Mouse (Mus musculus) gastrocnemius, postnatal 14 days (tissue): Measurements from ENCODE around the gene Nkd2. TPM values are rescaled to one million over a fixed set of nuclear protein-coding genes. Genes with fewer than 3 reads are reported as not detected.
A peak's percentile ranks its signal among the peaks of the same experiment; 100 is the strongest.

Experiments
- DNase-seq: peaks from one replicate; pipeline ENCODE4 v3.0.0; 2021; ENCODE audit warnings: mixed read lengths
- intact Hi-C: fragments of 180-260 bp; cut with DNase I; formaldehyde crosslinking; loops from one replicate; pipeline ENCODE4 v1.15.1; 2025; ENCODE audit warnings: low total_unique reads
- total RNA-seq, 2 experiments: library from RNA; stranded (reverse); gene quantifications; 2 replicates each; pipeline ENCODE4 v1.2.3; 2021

Gene Nkd2
- total RNA-seq, 2 experiments from 2014 or later, result 1.6 to 2.2 TPM

GRCm38 (mm10) chr13:73822187-73822800, 25.1 kb downstream of the Nkd2 start:
- intact Hi-C loops, result loop anchor here (2.0 kb wide), 1 partner anchor 105 kb away; no protein-coding TSS in a partner anchor
- DNase-seq, result peak; percentile 54

GRCm38 (mm10) chr13:73821251-73821650, 26.2 kb downstream of the Nkd2 start:
- intact Hi-C loops, result no loop called here
- no peak for DNase-seq

DNA sequence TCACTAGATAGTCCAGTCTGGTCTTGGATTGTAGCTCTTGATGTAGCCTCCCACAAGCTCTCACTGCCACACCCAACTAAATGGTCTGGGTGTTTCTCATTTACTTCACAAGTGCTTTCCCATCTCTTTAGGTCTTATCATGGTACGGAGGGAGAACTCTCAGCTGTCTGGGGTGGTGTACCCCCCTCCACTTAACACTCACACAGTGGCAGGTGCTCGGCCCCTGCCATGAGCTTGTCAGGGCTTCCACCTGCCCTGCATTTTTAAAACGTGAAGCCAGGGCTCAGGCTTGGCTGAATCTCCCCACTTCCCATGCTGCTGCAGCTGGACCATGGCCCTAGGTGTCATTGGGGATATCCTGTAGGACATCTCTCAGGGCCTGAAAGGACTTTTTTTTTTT, 28.5 kb downstream of the Nkd2 start:
- DNase-seq, result no peak
- intact Hi-C loops, result no loop called here

DNA sequence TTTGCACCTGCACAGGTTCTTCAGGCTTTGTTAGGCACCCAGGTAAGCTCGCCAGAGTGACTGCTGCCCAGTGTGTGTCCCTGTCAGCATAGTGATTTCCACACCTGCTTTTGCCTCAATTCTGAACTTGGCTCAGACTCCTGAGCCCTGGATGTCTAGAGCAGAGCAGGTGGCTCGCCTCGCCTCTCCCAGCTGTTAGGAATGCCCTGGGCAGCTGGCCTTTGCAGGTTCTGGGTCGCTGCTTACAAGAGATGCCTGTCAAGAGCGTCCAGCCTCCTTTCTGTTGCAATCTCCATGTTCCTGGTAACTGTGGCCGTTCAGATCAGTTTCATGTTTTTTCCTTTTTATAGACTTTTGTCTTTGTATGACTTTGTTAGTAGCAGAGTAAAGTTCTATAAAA, 31.1 kb downstream of the Nkd2 start:
- DNase-seq, result no peak
- intact Hi-C loops, result no loop called here

DNA sequence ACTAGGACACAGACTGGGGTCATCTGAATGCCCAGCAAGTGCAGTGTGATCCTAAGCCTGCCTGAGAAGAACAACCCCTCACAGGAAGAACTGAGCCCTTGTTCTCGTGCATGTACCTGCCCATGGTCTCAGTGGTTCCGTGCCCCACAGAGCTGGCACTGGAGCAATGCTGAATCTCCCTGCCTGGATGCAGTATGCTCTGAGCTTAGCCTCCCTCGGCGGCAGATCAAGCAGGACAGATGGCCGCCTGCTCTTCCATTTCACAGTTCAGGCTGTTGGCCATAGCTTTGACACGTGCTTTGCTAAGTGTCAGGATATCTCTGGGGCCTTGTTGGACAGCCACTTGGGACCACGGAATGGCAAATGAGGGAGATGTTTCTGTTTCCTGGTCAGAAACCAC, 33.2 kb downstream of the Nkd2 start:
- intact Hi-C loops, result no loop called here
- DNase-seq, result no peak

DNA sequence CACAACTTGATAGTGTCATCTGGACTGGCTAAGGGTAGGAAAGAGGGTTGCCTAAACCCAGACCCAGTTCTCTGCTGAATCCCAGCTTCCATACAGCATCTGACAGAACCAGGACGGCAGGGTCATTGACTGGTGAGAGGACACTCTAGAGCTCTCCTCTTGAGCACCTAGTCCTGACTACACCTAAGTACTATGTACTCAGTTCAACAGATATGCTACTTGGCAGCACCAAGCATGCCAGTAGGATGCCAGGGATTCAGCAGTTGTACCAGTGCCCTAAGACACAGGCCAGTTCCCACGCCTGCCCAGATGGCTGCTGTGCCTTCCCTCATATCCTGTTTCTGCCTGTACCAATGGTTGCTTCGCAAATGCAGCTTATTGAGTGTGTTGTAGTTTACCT, 34.5 kb downstream of the Nkd2 start:
- DNase-seq, result no peak
- intact Hi-C loops, result no loop called here

DNA sequence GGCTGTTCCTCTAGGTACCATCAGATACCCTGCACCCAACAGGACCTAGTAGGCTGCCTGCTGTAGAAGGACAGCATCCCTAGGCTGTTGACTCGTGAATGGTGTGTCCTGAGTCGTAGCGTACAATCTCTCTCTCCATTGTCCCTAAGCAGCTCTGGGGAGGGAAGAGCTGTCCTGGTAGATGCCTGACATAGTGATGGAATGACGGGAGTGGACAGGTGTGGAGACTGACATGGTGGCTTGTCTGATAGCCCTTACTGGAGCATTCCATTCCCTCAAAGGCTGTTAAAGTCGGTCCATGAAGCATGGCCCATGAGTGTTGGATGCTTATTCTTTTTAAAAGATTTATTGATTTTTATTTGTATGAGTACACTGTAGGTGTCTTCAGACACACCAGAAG, 42.5 kb downstream of the Nkd2 start:
- no peak for DNase-seq
- intact Hi-C loops, result no loop called here

- intact Hi-C loops, result no loop called here
- peak; percentile 63 for DNase-seq
Measured at GRCm38 (mm10) chr13:73803450-73804178, 43.8 kb downstream of the Nkd2 start.

DNA sequence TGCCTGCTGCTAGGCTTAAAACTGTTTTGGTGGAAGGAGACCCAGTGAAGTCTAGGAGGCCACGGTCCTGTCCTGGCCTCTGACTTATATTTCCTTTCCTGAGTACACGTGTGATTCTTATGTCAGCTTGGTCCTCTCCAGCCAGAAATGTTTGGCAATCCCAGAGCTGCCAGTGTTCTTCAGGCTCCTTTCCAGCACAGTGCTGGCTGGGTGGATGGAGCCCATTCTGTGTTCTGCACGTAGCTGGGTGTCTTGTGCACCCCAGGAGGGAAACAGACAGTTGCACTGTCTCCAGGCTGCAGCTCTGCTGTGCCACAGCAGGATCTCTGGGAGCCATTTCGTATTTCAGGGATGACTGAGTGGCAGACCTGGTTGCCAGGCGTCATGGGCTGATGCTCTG, 48.3 kb downstream of the Nkd2 start:
- DNase-seq, result no peak
- intact Hi-C loops, result no loop called here

GRCm38 (mm10) chr13:73793171-73793570, 54.3 kb downstream of the Nkd2 start:
- intact Hi-C loops, result no loop called here
- no peak for DNase-seq

DNA sequence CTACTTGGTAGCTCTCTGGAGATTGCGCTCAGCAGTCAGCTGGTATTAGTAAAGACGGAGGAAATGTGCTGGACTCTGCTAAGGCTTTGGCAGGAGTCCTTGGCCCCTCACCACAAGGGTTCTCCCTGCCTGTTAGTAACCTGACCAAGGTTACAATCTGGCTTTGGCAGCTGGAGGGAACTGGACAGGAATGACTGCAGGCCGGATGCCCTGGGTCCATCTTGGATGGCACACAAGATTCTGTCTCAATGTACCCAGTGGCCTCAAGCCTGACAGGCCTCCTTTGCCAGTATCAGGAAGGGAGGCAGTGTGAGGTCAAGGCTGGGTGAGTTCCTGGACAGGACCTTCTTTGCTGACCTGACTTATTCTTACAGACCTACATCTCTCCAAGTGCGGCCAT, 55.3 kb downstream of the Nkd2 start:
- peak; percentile 63 for DNase-seq
- intact Hi-C loops, result no loop called here

- intact Hi-C loops, result no loop called here
Measured at GRCm38 (mm10) chr13:73782486-73782885, 64.9 kb downstream of the Nkd2 start.

GRCm38 (mm10) chr13:73777578-73777977, 69.9 kb downstream of the Nkd2 start:
- intact Hi-C loops, result no loop called here
- no peak for DNase-seq

More at GRCm38 (mm10) chr13:73782486-73782885, 64.9 kb downstream of the Nkd2 start:
- no peak for DNase-seq

DNA sequence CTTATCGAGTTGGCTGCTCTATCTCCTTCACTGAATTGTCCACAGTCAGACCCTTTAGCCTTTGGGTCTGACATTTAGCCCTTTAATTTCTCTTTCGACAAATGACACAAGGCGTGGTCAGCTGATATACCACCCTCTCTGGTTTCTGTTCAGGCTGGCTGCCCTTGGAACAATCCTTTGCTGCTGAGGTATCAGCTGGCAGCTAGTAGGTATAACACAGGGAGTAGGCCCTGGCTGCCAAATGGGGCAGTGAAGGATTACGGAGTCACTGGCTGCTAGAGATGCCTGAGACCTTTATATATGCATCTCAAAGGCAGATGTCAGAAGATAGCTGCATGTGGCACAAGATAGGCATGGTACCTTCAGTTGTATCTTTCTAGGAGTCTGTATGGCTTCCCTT, 71.6 kb downstream of the Nkd2 start:
- no peak for DNase-seq
- intact Hi-C loops, result no loop called here

- peak; percentile 32 for DNase-seq
- intact Hi-C loops, result no loop called here
Measured at GRCm38 (mm10) chr13:73773519-73774205, 73.8 kb downstream of the Nkd2 start.

GRCm38 (mm10) chr13:73772655-73773054, 74.8 kb downstream of the Nkd2 start:
- DNase-seq, result no peak
- intact Hi-C loops, result no loop called here

DNA sequence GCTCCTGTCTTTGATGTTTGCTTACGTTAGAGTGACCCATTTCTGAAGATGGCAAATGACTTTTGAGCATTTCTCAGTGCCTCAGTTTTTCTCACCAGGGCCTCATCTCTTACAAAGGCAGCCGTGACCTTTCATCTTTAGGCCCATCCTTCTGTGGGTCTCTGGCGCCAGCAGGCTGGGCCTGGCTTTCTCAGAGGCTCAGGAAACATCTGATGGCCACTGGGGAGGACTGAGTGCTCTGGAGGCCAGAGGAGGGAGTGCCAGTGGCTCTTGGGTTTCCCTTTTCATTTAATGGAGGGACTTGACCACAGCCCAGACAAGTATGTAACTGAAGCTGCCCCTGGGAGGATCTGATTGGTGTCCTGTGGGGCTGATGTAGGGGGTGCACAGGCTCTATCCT, 76.3 kb downstream of the Nkd2 start:
- no peak for DNase-seq
- intact Hi-C loops, result no loop called here

DNA sequence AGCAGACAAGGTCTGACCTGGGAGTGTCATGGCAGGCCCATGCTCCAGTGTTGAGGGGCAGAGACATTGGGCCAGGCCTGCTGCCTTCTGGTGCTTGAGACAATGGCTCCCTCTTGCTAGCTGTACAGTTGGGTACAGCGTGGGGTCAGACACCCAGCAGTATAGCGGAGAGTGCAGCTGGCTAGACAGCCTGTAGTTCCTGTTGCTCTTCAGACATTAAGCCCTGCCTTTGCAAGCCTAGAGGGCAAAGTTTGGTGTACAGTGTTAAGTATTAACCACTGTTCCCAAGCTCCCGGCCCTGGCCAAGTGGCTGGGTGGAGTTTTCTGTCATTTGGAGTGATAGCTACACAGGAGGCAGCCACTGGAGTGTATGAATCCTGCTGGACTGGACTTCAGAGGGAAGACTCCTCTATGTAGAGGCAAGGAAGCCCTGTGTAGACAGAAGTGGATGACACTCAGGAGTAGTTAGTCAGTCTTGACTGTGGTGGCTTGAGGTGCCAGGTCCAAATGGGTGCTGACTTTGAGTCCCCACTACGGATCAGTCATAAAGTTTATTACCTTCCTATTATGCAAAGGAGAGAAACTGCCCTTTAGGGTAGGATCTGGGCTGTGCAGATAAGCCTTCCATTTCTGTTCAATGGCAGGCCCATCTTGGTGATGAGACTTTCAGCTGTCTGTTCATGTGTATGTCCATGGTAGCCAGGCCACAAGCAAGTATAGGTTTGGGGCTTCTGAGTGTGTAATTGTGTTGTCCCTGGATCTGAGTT, 77.3 kb downstream of the Nkd2 start:
- no peak for DNase-seq
- intact Hi-C loops, result loop anchor here (5.0 kb wide), 1 partner anchor 43 kb away; no protein-coding TSS in a partner anchor
